Mouse (Mus musculus) brain, adult 10 weeks (tissue): ENCODE measurements around the gene Cd300e. TPM values are rescaled to one million over a fixed set of nuclear protein-coding genes. Genes with fewer than 3 reads are reported as not detected.

Source experiments
- polyA plus RNA-seq: library from polyadenylated mRNA; stranded (reverse); fragments of 350-450 nt; fragmentation: Illumina TruSeq; extraction: RNeasy Lipid Tissue Mini Kit (QIAGEN cat#74804); gene quantifications from one replicate; pipeline ENCODE4 v1.2.3, GENCODE M21; 2015; ENCODE audit warnings: low read depth, low replicate concordance

Cd300e gene
- not detected for polyA plus RNA-seq

GRCm38 (mm10) chr11:115062077-115062476, at the start of gene Cd300e:
Cd300e (minus strand) TSS chr11:115062177.

GRCm38 (mm10) chr11:115091362-115091901, 29.5 kb upstream of the Cd300e start, which contains the start of gene Rab37:
Rab37 (plus strand) TSS chr11:115091431.

GRCm38 (mm10) chr11:115048259-115048658, 13.7 kb downstream of the Cd300e start, which contains the start of gene Cd300ld3:
Cd300ld3 (minus strand) TSS chr11:115048409.

GRCm38 (mm10) chr11:115037669-115038068, 24.3 kb downstream of the Cd300e start, which contains the start of gene Cd300ld5:
Cd300ld5 (minus strand) TSS chr11:115037769.

GRCm38 (mm10) chr11:115026912-115027311, 35.1 kb downstream of the Cd300e start, which contains the start of gene Cd300ld4:
Cd300ld4 (minus strand) TSS chr11:115027012.

GRCm38 (mm10) chr11:115016093-115016492, 45.9 kb downstream of the Cd300e start, which contains the start of gene Cd300ld2:
Cd300ld2 (minus strand) TSS chr11:115016193.

Other genes starting within 250 kb of the Cd300e start
- 3.0 TPM for gene Gprc5c, start 211.0 kb downstream of the Cd300e start, polyA plus RNA-seq
- 1.5 TPM for gene Cd300a, start 172.1 kb downstream of the Cd300e start, polyA plus RNA-seq
- gene Cd300lb, start 127.8 kb downstream of the Cd300e start, polyA plus RNA-seq = not detected
- gene Cd300c, start 93.0 kb downstream of the Cd300e start, polyA plus RNA-seq = not detected
- gene Cd300ld, start 72.3 kb downstream of the Cd300e start, polyA plus RNA-seq = not detected
- gene Cd300c2, start 60.3 kb downstream of the Cd300e start, polyA plus RNA-seq = 8.6 TPM
- gene Cd300ld2, start 46.0 kb downstream of the Cd300e start, polyA plus RNA-seq = not detected
- not detected for gene Cd300ld4, start 35.2 kb downstream of the Cd300e start, polyA plus RNA-seq
- 2.1 TPM for gene Cd300ld5, start 24.4 kb downstream of the Cd300e start, polyA plus RNA-seq
- gene Cd300ld3, start 13.8 kb downstream of the Cd300e start, polyA plus RNA-seq = 0.70 TPM
- gene Rab37, start 29.3 kb upstream of the Cd300e start, polyA plus RNA-seq = 14.0 TPM
- gene Cd300lf, start 71.8 kb upstream of the Cd300e start, polyA plus RNA-seq = not detected
- 53.0 TPM for gene Slc9a3r1, start 101.2 kb upstream of the Cd300e start, polyA plus RNA-seq
- gene Tmem104, start 125.3 kb upstream of the Cd300e start, polyA plus RNA-seq = 8.2 TPM
- 35.8 TPM for gene Nat9, start 125.7 kb upstream of the Cd300e start, polyA plus RNA-seq
- gene Grin2c, start 205.1 kb upstream of the Cd300e start, polyA plus RNA-seq = 23.0 TPM
- gene Fdxr, start 214.9 kb upstream of the Cd300e start, polyA plus RNA-seq = 20.1 TPM
- 19.8 TPM for gene Fads6, start 235.5 kb upstream of the Cd300e start, polyA plus RNA-seq
- gene Otop2, start 245.0 kb upstream of the Cd300e start, polyA plus RNA-seq = 0.85 TPM